Mouse (Mus musculus) left cerebral cortex, postnatal 4 days (tissue): ENCODE data around the gene Ahdc1. TPM values are rescaled to one million over a fixed set of nuclear protein-coding genes. Genes with fewer than 3 reads are reported as not detected.

Source experiments
- DNase-seq: peaks from one replicate; pipeline ENCODE4 v3.0.0-alpha.2; 2022
- intact Hi-C: fragments of 180-260 bp; cut with DNase I; formaldehyde crosslinking; loops from one replicate; pipeline ENCODE4 v1.15.1; 2025
- total RNA-seq, 2 experiments: library from RNA; stranded (reverse); gene quantifications; 2 replicates each; pipeline ENCODE4 v1.2.3; 2021

Gene Ahdc1
- total RNA-seq, 2 experiments from 2014 or later, result 94.1 to 102 TPM

- intact Hi-C loops, result no loop called here
- DNase-seq, result no peak
These were observed 24.4 kb downstream of the Ahdc1 start for GRCm38 (mm10) chr4:133035446-133035845.

DNA sequence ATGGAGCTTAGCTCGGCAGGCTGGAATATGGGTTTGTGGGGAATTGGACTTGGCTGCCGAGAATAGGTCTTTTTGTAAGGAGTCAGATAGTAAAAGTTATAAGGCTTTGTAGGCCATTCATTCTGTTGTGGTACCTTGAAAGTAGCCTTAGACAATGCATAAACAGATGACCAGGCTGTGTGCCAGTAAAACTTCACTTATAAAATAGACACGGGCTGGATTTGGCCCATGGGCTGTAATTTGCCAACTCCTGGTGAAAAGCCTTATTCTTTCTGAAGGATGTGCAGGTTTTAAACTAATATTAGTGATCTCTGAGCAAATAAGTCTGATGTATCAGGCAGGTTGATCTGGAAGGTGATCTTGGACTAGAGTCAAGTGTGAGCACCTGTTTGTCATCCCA lies 24.9 kb downstream of the Ahdc1 start:
- intact Hi-C loops, result no loop called here

DNA sequence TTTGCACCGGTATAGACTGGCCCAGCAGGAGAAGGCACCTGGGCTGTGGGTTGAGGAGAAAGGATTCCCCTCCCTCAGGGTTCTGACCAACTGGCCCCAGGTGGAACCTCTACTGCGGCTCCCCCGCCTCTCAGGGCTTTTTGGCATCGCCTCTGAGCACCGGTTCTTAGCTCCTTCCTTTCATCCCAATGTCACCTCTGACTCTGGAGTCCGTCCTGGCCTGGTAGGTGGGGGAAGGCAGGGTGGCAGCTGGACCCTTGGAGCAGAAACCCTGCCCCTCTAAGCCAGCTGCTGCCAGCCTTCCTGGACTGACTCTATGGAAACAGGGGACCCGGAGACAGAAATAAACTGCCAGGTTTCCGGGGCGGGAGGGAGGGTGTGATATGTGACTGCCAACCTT lies 26.2 kb downstream of the Ahdc1 start:
- DNase-seq, result no peak
- intact Hi-C loops, result no loop called here

More for the DNA sequence above, 24.9 kb downstream of the Ahdc1 start:
- DNase-seq, result no peak

DNA sequence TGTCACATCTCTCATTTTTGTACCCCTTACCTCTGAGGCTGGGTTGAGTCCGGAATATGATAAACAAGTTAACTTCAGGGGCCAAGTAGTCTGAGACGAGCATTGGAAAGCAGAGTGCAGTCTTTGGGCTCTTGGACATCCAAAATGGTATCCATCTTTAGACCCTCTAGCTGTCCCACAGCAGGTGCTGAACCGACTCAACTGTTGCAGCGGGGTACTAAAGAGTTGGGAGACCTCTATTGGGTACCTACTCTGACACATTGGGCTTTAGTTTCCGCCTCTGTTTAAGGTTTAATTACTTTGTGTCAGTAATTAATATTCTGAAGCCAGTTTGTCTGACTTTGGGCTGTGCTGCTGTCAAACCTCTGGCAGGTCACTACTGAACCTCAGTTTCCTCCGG lies 26.7 kb downstream of the Ahdc1 start:
- intact Hi-C loops, result no loop called here

GRCm38 (mm10) chr4:133038521-133039115 lies 27.6 kb downstream of the Ahdc1 start:
- intact Hi-C loops, result no loop called here
- DNase-seq, result no peak

More for the DNA sequence above, 26.7 kb downstream of the Ahdc1 start:
- DNase-seq, result no peak

GRCm38 (mm10) chr4:133039116-133039819 lies 28.2 kb downstream of the Ahdc1 start:
- intact Hi-C loops, result no loop called here
- DNase-seq, result no peak

GRCm38 (mm10) chr4:133039832-133040231 lies 28.8 kb downstream of the Ahdc1 start:
- intact Hi-C loops, result no loop called here
- no peak for DNase-seq

- intact Hi-C loops, result no loop called here
- DNase-seq, result no peak
These were observed 29.3 kb downstream of the Ahdc1 start for GRCm38 (mm10) chr4:133040241-133040904.

DNA sequence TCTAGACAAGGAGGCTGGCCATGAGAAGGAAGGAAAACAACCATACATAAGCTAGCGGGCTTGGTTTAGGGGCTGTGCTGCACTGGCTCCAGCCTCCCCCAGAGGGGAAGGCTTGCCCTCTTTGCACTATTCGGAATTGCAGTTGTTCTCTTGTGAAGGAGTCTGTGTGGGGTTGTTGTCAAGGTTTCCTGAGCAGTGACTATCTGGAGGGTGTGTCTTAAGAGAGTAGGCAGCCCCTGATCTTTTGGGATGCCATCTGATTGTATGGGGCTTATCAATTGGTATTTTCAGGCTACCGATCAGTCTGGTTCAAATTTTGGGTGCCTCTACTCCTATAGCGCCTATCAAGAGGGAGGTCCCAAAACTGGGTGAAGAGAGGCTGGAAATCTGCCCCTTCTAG lies 31.2 kb downstream of the Ahdc1 start:
- DNase-seq, result no peak
- intact Hi-C loops, result no loop called here

- intact Hi-C loops, result no loop called here
- peak; percentile 86 for DNase-seq
These were observed 31.9 kb downstream of the Ahdc1 start for GRCm38 (mm10) chr4:133042651-133043635.

GRCm38 (mm10) chr4:133043798-133044646 lies 33.0 kb downstream of the Ahdc1 start:
- intact Hi-C loops, result no loop called here
- DNase-seq, result peak; percentile 55

DNA sequence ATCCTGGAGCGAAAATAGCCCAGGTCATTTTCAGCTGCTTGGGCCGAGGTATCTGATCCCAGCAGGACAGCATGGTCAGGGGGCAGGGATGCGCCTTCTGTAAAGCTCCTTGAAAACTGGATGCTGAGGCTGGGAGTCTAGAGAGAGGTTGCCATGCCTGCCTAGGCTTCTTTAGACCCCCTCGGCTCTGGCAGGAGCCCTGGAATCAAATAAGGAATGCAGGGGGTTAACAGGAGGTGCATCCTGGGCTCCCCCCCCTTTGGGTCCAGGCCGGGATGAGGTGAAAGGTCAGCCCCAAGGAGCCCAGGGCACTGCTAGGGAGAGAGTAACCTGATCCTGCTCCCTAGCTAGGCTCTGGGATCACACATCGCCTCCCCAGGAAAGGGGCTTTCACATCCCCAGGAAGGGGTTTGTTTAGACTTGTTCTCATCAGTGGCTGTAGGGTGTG lies 33.6 kb downstream of the Ahdc1 start:
- no peak for DNase-seq
- intact Hi-C loops, result no loop called here

- no peak for DNase-seq
- intact Hi-C loops, result no loop called here
These were observed 34.9 kb downstream of the Ahdc1 start for GRCm38 (mm10) chr4:133045771-133046474.

- DNase-seq, result no peak
- intact Hi-C loops, result no loop called here
These were observed 35.8 kb downstream of the Ahdc1 start for GRCm38 (mm10) chr4:133046691-133047352.

DNA sequence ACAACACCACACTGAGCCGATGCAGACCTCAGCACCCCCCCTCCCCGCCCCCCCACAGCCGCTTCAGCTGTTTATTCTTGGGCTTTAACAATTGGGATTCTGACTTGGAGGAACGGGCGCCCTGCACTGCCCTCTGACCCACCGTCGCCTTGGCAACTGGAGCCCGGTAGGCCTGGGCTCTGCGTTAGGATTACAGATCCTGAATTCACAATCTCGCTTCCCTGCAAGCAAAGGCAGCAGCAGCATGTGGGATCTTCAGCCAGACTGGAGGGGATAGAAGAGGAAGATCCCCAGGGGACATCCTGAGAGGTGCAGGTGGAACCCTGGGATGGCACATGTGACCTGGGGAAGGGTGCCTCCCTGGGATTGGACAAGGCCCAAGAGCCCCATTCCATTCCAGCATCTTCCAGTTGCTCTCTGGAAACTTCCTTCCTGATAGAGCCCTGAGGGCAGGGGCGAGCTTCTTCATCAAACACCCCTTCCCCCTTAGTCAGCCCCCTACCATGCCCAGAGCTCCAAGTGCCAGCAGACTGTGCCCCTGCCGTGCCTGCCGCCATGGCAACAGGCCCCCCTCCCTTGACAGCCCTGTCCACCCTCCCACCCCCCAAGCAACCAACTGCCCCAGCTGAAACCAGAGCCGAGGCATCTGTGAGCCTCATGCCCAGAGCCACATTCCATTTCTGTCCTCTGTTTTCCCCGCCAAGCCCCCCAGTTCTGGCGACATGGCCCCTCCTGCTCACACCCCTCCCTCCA lies 36.5 kb downstream of the Ahdc1 start:
- intact Hi-C loops, result no loop called here
- DNase-seq, result peak; percentile 57

- peak; percentile 82 for DNase-seq
These were observed 38.2 kb downstream of the Ahdc1 start for GRCm38 (mm10) chr4:133049071-133049920.

More at GRCm38 (mm10) chr4:133049071-133049920, 38.2 kb downstream of the Ahdc1 start:
- intact Hi-C loops, result no loop called here
